Mouse (Mus musculus) limb, embryonic 14.5 days (tissue): ENCODE results near the gene Cd47. TPM values are rescaled to one million over a fixed set of nuclear protein-coding genes. Genes with fewer than 3 reads are reported as not detected.

ENCODE experiments used
- ATAC-seq: fragments of 200-750 bp; cut with Nextera tagmentation; 2 replicates; pipeline ENCODE4 v1.8.0; 2017; ENCODE audit warnings: low read depth, moderate number of reproducible peaks, moderate TSS enrichment; ENCODE audit not compliant: low FRiP score
- DNase-seq: peaks from one replicate; pipeline ENCODE4 v3.0.0-alpha.2; 2015; ENCODE audit warnings: low spot score
- H3K27ac ChIP-seq: fragments of 300-500 bp; sonication (generic); replicated peaks from 2 replicates; pipeline ENCODE4 v1.5.1; 2014; ENCODE audit warnings: low read depth, mild to moderate bottlenecking, low read length, moderate library complexity, mixed read lengths
- H3K27me3 ChIP-seq: fragments of 300-500 bp; sonication (generic); 2 replicates; pipeline ENCODE4 v1.6.1; 2014; ENCODE audit warnings: low read length, mixed read lengths; ENCODE audit not compliant: control insufficient read depth, insufficient read depth
- H3K36me3 ChIP-seq: fragments of 300-500 bp; sonication (generic); 2 replicates; pipeline ENCODE4 v1.6.1; 2014; ENCODE audit warnings: mild to moderate bottlenecking, low read length, moderate library complexity, mixed read lengths; ENCODE audit not compliant: control insufficient read depth, insufficient read depth
- H3K4me1 ChIP-seq: fragments of 300-500 bp; sonication (generic); 2 replicates; pipeline ENCODE4 v1.6.1; 2014; ENCODE audit warnings: antibody characterized with exemption, low read length, mixed read lengths; ENCODE audit not compliant: control insufficient read depth, insufficient read depth
- H3K4me2 ChIP-seq: fragments of 300-500 bp; sonication (generic); replicated peaks from 2 replicates; pipeline ENCODE4 v1.6.1; 2014; ENCODE audit warnings: low read depth, mild to moderate bottlenecking, low read length, moderate library complexity; ENCODE audit not compliant: severe bottlenecking
- H3K4me3 ChIP-seq: fragments of 300-500 bp; sonication (generic); replicated peaks from 2 replicates; pipeline ENCODE4 v1.5.1; 2014; ENCODE audit warnings: low read length
- H3K9ac ChIP-seq: fragments of 300-500 bp; sonication (generic); 2 replicates; pipeline ENCODE4 v1.6.1; 2014; ENCODE audit warnings: mild to moderate bottlenecking, low read depth, low read length, moderate library complexity; ENCODE audit not compliant: severe bottlenecking
- H3K9me3 ChIP-seq: fragments of 300-500 bp; sonication (generic); 2 replicates; pipeline ENCODE4 v1.6.1; 2016; ENCODE audit warnings: low read length; ENCODE audit not compliant: control insufficient read depth
- POLR2A ChIP-seq: fragments of 200-500 bp; IDR thresholded peaks from 2 replicates; pipeline ENCODE4 v1.8.0; 2012; ENCODE audit warnings: inconsistent platforms, mild to moderate bottlenecking, moderate library complexity, borderline replicate concordance; ENCODE audit not compliant: insufficient read depth, insufficient read length; ENCODE audit errors: extremely low read depth
- WGBS: fragments of 180-500 bp; shearing (Covaris S2); extraction: QIAGEN DNeasy Blood & Tissue Kit; methylation state at CpG from one replicate; pipeline ENCODE4 v1.1.7; 2014; 5-methylcytosine and 5-hydroxymethylcytosine counted together
- polyA plus RNA-seq, 2 experiments: library from polyadenylated mRNA; depleted of rRNA in 1 of 2; stranded (reverse) in 1 of 2; unstranded in 1 of 2; fragments of >200 nt; fragmentation: Nextera tagmentation in 1 of 2; extraction: Ambion mirVana in 1 of 2; gene quantifications; 2 replicates each; pipeline versions ENCODE4 v1.2.1 to v1.2.3; 2012 to 2014

Gene Cd47
- polyA plus RNA-seq, 2 experiments, result 29.5 to 91.0 TPM

GRCm38 (mm10) chr16:49836634-49837164, 36.4 kb downstream of the Cd47 start:
- Histone ChIP-seq H3K9me3 (no peaks in the 10 kb centered on the region), H3K4me1 (peaks cover 3% of the 10 kb centered on the region; the same call in 1 of the 2 replicates), H3K4me2 (no peak overlapping the region), H3K36me3 (no peaks in the 10 kb centered on the region), H3K27me3 (no peaks in the 10 kb centered on the region), H3K9ac (no peak overlapping the region), H3K4me3 (no peak overlapping the region), H3K27ac (no peak overlapping the region)
- ATAC-seq (no peak), DNase-seq (no peak)
- 92% methylated on average over 6 of the region's 6 CpGs for WGBS
- no peak for TF ChIP-seq POLR2A

- H3K9me3 ChIP-seq, result no peaks in the 10 kb centered on the region
- no peak overlapping the region for H3K27ac ChIP-seq
- peaks cover 3% of the 10 kb centered on the region; the same call in 1 of the 2 replicates for H3K4me1 ChIP-seq
- DNase-seq, result no peak
- 83% methylated on average over 6 of the region's 6 CpGs for WGBS
- no peaks in the 10 kb centered on the region for H3K36me3 ChIP-seq
- H3K9ac ChIP-seq, result no peak overlapping the region
- no peaks in the 10 kb centered on the region for H3K27me3 ChIP-seq
- H3K4me3 ChIP-seq, result no peak overlapping the region
- no peak overlapping the region for H3K4me2 ChIP-seq
- TF ChIP-seq POLR2A, result no peak
- no peak for ATAC-seq
Observed at GRCm38 (mm10) chr16:49838923-49839322, 38.6 kb downstream of the Cd47 start.

DNA sequence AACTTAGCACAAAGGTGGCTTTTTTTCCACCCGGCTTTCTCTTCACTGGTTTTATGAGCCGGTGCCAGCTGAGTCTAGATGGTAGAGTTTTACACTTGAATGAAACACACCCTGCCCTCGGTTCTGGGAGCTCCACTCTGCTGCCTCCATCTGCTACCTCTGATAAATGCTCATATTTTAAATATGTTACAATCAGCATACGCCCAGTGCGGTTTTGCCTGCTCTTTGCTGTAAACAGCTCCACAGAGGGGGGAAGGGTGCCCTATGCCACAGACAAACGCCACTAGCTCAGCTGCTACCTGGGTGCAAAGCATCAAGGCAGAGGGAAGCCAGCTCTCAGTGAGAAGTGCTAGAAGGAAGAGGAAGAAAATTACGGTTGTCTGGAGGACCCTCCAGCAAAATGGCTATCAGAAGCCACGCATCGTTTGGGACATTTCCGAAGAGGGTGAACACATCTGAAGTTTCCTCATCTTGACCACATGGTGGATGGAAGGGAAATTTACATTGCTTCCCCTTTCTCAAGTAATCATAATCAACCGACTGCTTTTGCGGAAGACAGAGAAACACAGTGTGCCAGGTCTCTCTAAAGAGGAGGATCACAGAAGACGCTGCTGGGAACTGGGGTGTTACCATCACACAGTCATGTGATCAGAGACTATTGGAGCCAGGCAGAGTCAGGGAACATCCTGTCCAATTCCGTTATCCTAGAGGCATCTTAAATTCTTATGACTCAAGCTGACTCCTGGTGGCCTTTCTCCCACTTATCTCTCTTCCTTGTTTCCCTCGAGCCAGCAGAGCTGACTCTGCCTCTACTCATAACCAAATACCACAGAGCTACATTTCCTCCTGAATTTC, 39.6 kb downstream of the Cd47 start:
- DNase-seq (no peak), ATAC-seq (no peak)
- no peaks in the 10 kb centered on the region for H3K36me3 ChIP-seq
- H3K4me2 ChIP-seq, result no peak overlapping the region
- no peaks in the 10 kb centered on the region for H3K27me3 ChIP-seq
- H3K4me1 ChIP-seq, result peaks cover 3% of the 10 kb centered on the region; the same call in 1 of the 2 replicates
- H3K9me3 ChIP-seq, result no peaks in the 10 kb centered on the region
- WGBS, result 57% methylated on average over 15 of the region's 15 CpGs
- no peak for TF ChIP-seq POLR2A
- no peak overlapping the region for H3K9ac ChIP-seq
- H3K4me3 ChIP-seq, result no peak overlapping the region
- no peak overlapping the region for H3K27ac ChIP-seq

- H3K4me3 ChIP-seq, result no peak overlapping the region
- no peak for DNase-seq
- H3K27me3 ChIP-seq, result no peaks in the 10 kb centered on the region
- no peak overlapping the region for H3K27ac ChIP-seq
- H3K9me3 ChIP-seq, result no peaks in the 10 kb centered on the region
- peaks cover 3% of the 10 kb centered on the region; the same call in 1 of the 2 replicates for H3K4me1 ChIP-seq
- 66% methylated on average over 1 of the region's 1 CpGs for WGBS
- H3K36me3 ChIP-seq, result no peaks in the 10 kb centered on the region
- H3K4me2 ChIP-seq, result no peak overlapping the region
- ATAC-seq, result no peak
- no peak for TF ChIP-seq POLR2A
- no peak overlapping the region for H3K9ac ChIP-seq
Observed at GRCm38 (mm10) chr16:49843723-49844122, 43.4 kb downstream of the Cd47 start.

GRCm38 (mm10) chr16:49847224-49848003, 47.1 kb downstream of the Cd47 start:
- no peak overlapping the region for H3K9ac ChIP-seq
- DNase-seq (no peak), ATAC-seq (no peak)
- 85% methylated on average over 5 of the region's 5 CpGs for WGBS
- TF ChIP-seq POLR2A, result no peak
- no peak overlapping the region for H3K27ac ChIP-seq
- H3K36me3 ChIP-seq, result no peaks in the 10 kb centered on the region
- H3K9me3 ChIP-seq, result no peaks in the 10 kb centered on the region
- no peaks in the 10 kb centered on the region for H3K4me1 ChIP-seq
- no peak overlapping the region for H3K4me3 ChIP-seq
- H3K4me2 ChIP-seq, result no peak overlapping the region
- H3K27me3 ChIP-seq, result no peaks in the 10 kb centered on the region
